Mouse (Mus musculus) forebrain, embryonic 10.5 days (tissue): ENCODE measurements at regions not wholly inside any gene's neighbourhood (a gene's known extent, or its start where the extent isn't known, plus 50 kb on each side); places are given as distances from the start of the nearest gene placed in this dataset.

Experiments used
- DNase-seq: peaks from one replicate; pipeline ENCODE4 v3.0.0-alpha.2; 2017; ENCODE audit warnings: low spot score; ENCODE audit errors: extremely low spot score
- H3K27ac ChIP-seq: fragments of 300-500 bp; sonication (generic); 2 replicates; pipeline ENCODE4 v1.5.1; 2016; ENCODE audit warnings: mild to moderate bottlenecking
- H3K27me3 ChIP-seq: fragments of 300-500 bp; sonication (generic); 2 replicates; pipeline ENCODE4 v1.6.1; 2016; ENCODE audit warnings: mild to moderate bottlenecking; ENCODE audit not compliant: poor library complexity, severe bottlenecking
- H3K36me3 ChIP-seq: fragments of 300-500 bp; sonication (generic); replicated peaks from 2 replicates; pipeline ENCODE4 v1.6.1; 2016; ENCODE audit warnings: mild to moderate bottlenecking, moderate library complexity
- H3K4me1 ChIP-seq: fragments of 300-500 bp; sonication (generic); 2 replicates; pipeline ENCODE4 v1.6.1; 2016
- H3K4me3 ChIP-seq: fragments of 300-500 bp; sonication (generic); 2 replicates; pipeline ENCODE4 v1.5.1; 2016; ENCODE audit warnings: mild to moderate bottlenecking, moderate library complexity
- H3K9me3 ChIP-seq: fragments of 300-500 bp; sonication (generic); 2 replicates; pipeline ENCODE4 v1.6.1; 2016; ENCODE audit warnings: mild to moderate bottlenecking, moderate library complexity
- WGBS: fragments of 180-500 bp; shearing (Covaris S2); methylation state at CpG from one replicate; pipeline ENCODE4 v1.1.7; 2016; 5-methylcytosine and 5-hydroxymethylcytosine counted together

- H3K36me3 ChIP-seq = no peaks in the 10 kb centered on the region
- peaks cover 23% of the 10 kb centered on the region for H3K4me1 ChIP-seq
- H3K27ac ChIP-seq = no peak overlapping the region
- DNase-seq = no peak
- 92% methylated on average over 9 of the region's 9 CpGs for WGBS
- H3K4me3 ChIP-seq = no peak overlapping the region
- peaks cover under 1% of the 10 kb centered on the region; the same call in 1 of the 2 replicates for H3K27me3 ChIP-seq
- no peaks in the 10 kb centered on the region for H3K9me3 ChIP-seq
These were observed 96.9 kb downstream of the 1700020N01Rik start for GRCm38 (mm10) chr10:21689847-21690269.

GRCm38 (mm10) chr10:21695185-21695584 lies 102.2 kb downstream of the 1700020N01Rik start:
- Histone ChIP-seq H3K4me1 (no peaks in the 10 kb centered on the region), H3K9me3 (no peaks in the 10 kb centered on the region), H3K27ac (no peak overlapping the region), H3K4me3 (no peak overlapping the region), H3K36me3 (no peaks in the 10 kb centered on the region), H3K27me3 (no peaks in the 10 kb centered on the region; the same call in 1 of the 2 replicates)
- DNase-seq = no peak
- WGBS = 81% methylated on average over 5 of the region's 5 CpGs

GRCm38 (mm10) chr10:21696671-21697070 lies 103.7 kb downstream of the 1700020N01Rik start:
- no peaks in the 10 kb centered on the region; the same call in 1 of the 2 replicates for H3K27me3 ChIP-seq
- no peaks in the 10 kb centered on the region for H3K9me3 ChIP-seq
- no peaks in the 10 kb centered on the region for H3K36me3 ChIP-seq
- no peak overlapping the region for H3K27ac ChIP-seq
- H3K4me3 ChIP-seq = no peak overlapping the region
- no peak for DNase-seq
- 90% methylated on average over 5 of the region's 5 CpGs for WGBS
- peaks cover 3% of the 10 kb centered on the region for H3K4me1 ChIP-seq

- no peaks in the 10 kb centered on the region for H3K9me3 ChIP-seq
- H3K4me3 ChIP-seq = no peak overlapping the region
- H3K27ac ChIP-seq = no peak overlapping the region
- H3K27me3 ChIP-seq = no peaks in the 10 kb centered on the region; the same call in 1 of the 2 replicates
- DNase-seq = no peak
- no peaks in the 10 kb centered on the region for H3K36me3 ChIP-seq
- peaks cover 7% of the 10 kb centered on the region for H3K4me1 ChIP-seq
- WGBS = 27% methylated on average over 3 of the region's 3 CpGs
These were observed 108.6 kb downstream of the 1700020N01Rik start for GRCm38 (mm10) chr10:21701580-21701979.

- no peak for DNase-seq
- Histone ChIP-seq H3K27me3 (no peaks in the 10 kb centered on the region; the same call in 1 of the 2 replicates), H3K36me3 (no peaks in the 10 kb centered on the region), H3K4me1 (peaks cover 7% of the 10 kb centered on the region), H3K27ac (no peak overlapping the region), H3K9me3 (no peaks in the 10 kb centered on the region), H3K4me3 (no peak overlapping the region)
- WGBS = 85% methylated on average over 1 of the region's 1 CpGs
These were observed 109.2 kb downstream of the 1700020N01Rik start for GRCm38 (mm10) chr10:21702134-21702533.

- Histone ChIP-seq H3K4me3 (no peak overlapping the region), H3K36me3 (no peaks in the 10 kb centered on the region), H3K27me3 (no peaks in the 10 kb centered on the region), H3K4me1 (peaks cover 7% of the 10 kb centered on the region; the same call in 1 of the 2 replicates), H3K9me3 (peaks cover 4% of the 10 kb centered on the region; the same call in 1 of the 2 replicates), H3K27ac (no peak overlapping the region)
- WGBS = 84% methylated on average over 7 of the region's 7 CpGs
- no peak for DNase-seq
These were observed 118.9 kb downstream of the 1700020N01Rik start for GRCm38 (mm10) chr10:21711866-21712265.

GRCm38 (mm10) chr10:21712828-21713227 lies 119.9 kb downstream of the 1700020N01Rik start:
- H3K9me3 ChIP-seq = peaks cover 4% of the 10 kb centered on the region; the same call in 1 of the 2 replicates
- no peak overlapping the region for H3K27ac ChIP-seq
- no peak for DNase-seq
- H3K4me1 ChIP-seq = peaks cover 9% of the 10 kb centered on the region
- 83% methylated on average over 3 of the region's 3 CpGs for WGBS
- H3K36me3 ChIP-seq = no peaks in the 10 kb centered on the region
- H3K4me3 ChIP-seq = no peak overlapping the region
- H3K27me3 ChIP-seq = no peaks in the 10 kb centered on the region

- Histone ChIP-seq H3K36me3 (no peaks in the 10 kb centered on the region), H3K9me3 (no peaks in the 10 kb centered on the region), H3K4me3 (no peak overlapping the region), H3K27ac (no peak overlapping the region), H3K4me1 (peaks cover 16% of the 10 kb centered on the region), H3K27me3 (no peaks in the 10 kb centered on the region)
- DNase-seq = no peak
- WGBS = 95% methylated on average over 3 of the region's 3 CpGs
These were observed 122.5 kb downstream of the 1700020N01Rik start for GRCm38 (mm10) chr10:21715436-21715835.

GRCm38 (mm10) chr10:21718189-21718588 lies 125.2 kb downstream of the 1700020N01Rik start:
- Histone ChIP-seq H3K36me3 (no peaks in the 10 kb centered on the region), H3K4me1 (peaks cover 9% of the 10 kb centered on the region), H3K27ac (no peak overlapping the region), H3K4me3 (no peak overlapping the region), H3K9me3 (no peaks in the 10 kb centered on the region), H3K27me3 (no peaks in the 10 kb centered on the region)
- WGBS = 24% methylated on average over 4 of the region's 4 CpGs
- no peak for DNase-seq

GRCm38 (mm10) chr10:21724351-21724750 lies 131.4 kb downstream of the 1700020N01Rik start:
- Histone ChIP-seq H3K27me3 (no peaks in the 10 kb centered on the region), H3K27ac (no peak overlapping the region), H3K36me3 (no peaks in the 10 kb centered on the region), H3K4me1 (no peaks in the 10 kb centered on the region), H3K4me3 (no peak overlapping the region), H3K9me3 (no peaks in the 10 kb centered on the region)
- no peak for DNase-seq
- 94% methylated on average over 3 of the region's 3 CpGs for WGBS

- Histone ChIP-seq H3K9me3 (no peaks in the 10 kb centered on the region), H3K36me3 (no peaks in the 10 kb centered on the region), H3K27ac (no peak overlapping the region), H3K4me1 (no peaks in the 10 kb centered on the region), H3K27me3 (no peaks in the 10 kb centered on the region), H3K4me3 (no peak overlapping the region)
- WGBS = 89% methylated on average over 3 of the region's 3 CpGs
- DNase-seq = no peak
These were observed 132.1 kb downstream of the 1700020N01Rik start for GRCm38 (mm10) chr10:21724999-21725398.

- Histone ChIP-seq H3K36me3 (no peaks in the 10 kb centered on the region), H3K27ac (no peak overlapping the region), H3K4me3 (no peak overlapping the region), H3K9me3 (no peaks in the 10 kb centered on the region), H3K27me3 (peaks cover 7% of the 10 kb centered on the region), H3K4me1 (peaks cover 17% of the 10 kb centered on the region)
- no peak for DNase-seq
- WGBS = 11% methylated on average over 5 of the region's 5 CpGs
These were observed 141.7 kb upstream of the Sgk1 start for GRCm38 (mm10) chr10:21740256-21740655.

- H3K4me1 ChIP-seq = peaks cover 24% of the 10 kb centered on the region
- no peaks in the 10 kb centered on the region for H3K9me3 ChIP-seq
- H3K27ac ChIP-seq = no peak overlapping the region
- no peak overlapping the region for H3K4me3 ChIP-seq
- H3K27me3 ChIP-seq = peaks cover 7% of the 10 kb centered on the region
- no peaks in the 10 kb centered on the region for H3K36me3 ChIP-seq
- 75% methylated on average over 8 of the region's 8 CpGs for WGBS
- DNase-seq = no peak
These were observed 140.4 kb upstream of the Sgk1 start for GRCm38 (mm10) chr10:21741575-21741974.
